Mouse (Mus musculus) thymus, adult 2 months (tissue): ENCODE data around the gene Smndc1. TPM values are rescaled to one million over a fixed set of nuclear protein-coding genes. Genes with fewer than 3 reads are reported as not detected.

Experiments used
- DNase-seq: peaks from one replicate; pipeline ENCODE4 v3.0.0; 2021
- H3K27ac ChIP-seq: fragments of 200-500 bp; 2 replicates; pipeline ENCODE4 v1.5.1; 2012; ENCODE audit warnings: low read length, control low read depth; ENCODE audit not compliant: control insufficient read depth, insufficient read depth
- H3K27me3 ChIP-seq: fragments of 200-500 bp; 2 replicates; pipeline ENCODE4 v1.6.1; 2012; ENCODE audit warnings: mild to moderate bottlenecking, low read length, moderate library complexity, mixed read lengths; ENCODE audit not compliant: control insufficient read depth, insufficient read depth
- H3K36me3 ChIP-seq: fragments of 200-500 bp; 2 replicates; pipeline ENCODE4 v1.6.1; 2012; ENCODE audit warnings: mild to moderate bottlenecking, low read length, moderate library complexity; ENCODE audit not compliant: control insufficient read depth, insufficient read depth
- H3K4me1 ChIP-seq: fragments of 200-500 bp; replicated peaks from 2 replicates; pipeline ENCODE4 v1.6.1; 2012; ENCODE audit warnings: low read length; ENCODE audit not compliant: control insufficient read depth, insufficient read depth
- H3K4me3 ChIP-seq: fragments of 200-500 bp; 2 replicates; pipeline ENCODE4 v1.5.1; 2012; ENCODE audit warnings: mild to moderate bottlenecking, low read length, control low read depth, moderate library complexity; ENCODE audit not compliant: control insufficient read depth, insufficient read depth
- CTCF ChIP-seq: fragments of 200-500 bp; IDR thresholded peaks from 2 replicates; pipeline ENCODE4 v1.5.1; 2012; ENCODE audit warnings: mild to moderate bottlenecking, control low read depth, low read length, moderate library complexity, borderline replicate concordance; ENCODE audit not compliant: control insufficient read depth, poor library complexity, insufficient read depth; ENCODE audit errors: extremely low read depth
- POLR2A ChIP-seq: fragments of 200-500 bp; IDR thresholded peaks from 2 replicates; pipeline ENCODE4 v1.6.1; 2012; ENCODE audit warnings: mild to moderate bottlenecking, low read length, control low read depth, moderate library complexity; ENCODE audit not compliant: control insufficient read depth, poor library complexity, insufficient read depth; ENCODE audit errors: extremely low read depth
- WGBS: fragments of 180-500 bp; shearing (Covaris S2); methylation state at CpG from one replicate; pipeline ENCODE4 v1.1.7; 2018; 5-methylcytosine and 5-hydroxymethylcytosine counted together
- polyA plus RNA-seq: library from polyadenylated mRNA; depleted of rRNA; stranded (reverse); fragments of >200 nt; gene quantifications from 2 replicates; pipeline ENCODE4 v1.2.3, GENCODE M21; 2012

Gene Smndc1
- polyA plus RNA-seq, 1 experiment: 6.8 TPM

DNA sequence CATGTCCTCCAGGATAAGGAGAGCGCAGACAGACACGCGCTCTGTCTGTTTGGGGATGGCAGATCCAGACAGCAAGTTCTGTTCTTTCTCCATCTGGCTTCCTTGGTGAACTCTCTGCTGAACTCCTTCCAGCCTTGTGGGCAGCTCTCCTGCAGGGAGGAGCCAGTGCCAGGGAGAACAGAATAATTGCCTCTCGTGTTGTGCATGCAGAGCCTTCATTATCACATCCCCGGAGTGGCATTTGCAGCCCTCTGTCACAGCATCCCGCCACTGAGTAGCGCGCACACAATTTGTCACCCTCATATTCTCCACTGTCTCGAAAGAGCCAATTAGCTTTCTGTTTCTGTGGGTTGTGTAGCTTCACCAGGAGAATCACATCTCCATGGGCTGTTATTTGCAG is 40.0 kb upstream of the Smndc1 start:
- WGBS: 89% methylated on average over 9 of the region's 9 CpGs

DNA sequence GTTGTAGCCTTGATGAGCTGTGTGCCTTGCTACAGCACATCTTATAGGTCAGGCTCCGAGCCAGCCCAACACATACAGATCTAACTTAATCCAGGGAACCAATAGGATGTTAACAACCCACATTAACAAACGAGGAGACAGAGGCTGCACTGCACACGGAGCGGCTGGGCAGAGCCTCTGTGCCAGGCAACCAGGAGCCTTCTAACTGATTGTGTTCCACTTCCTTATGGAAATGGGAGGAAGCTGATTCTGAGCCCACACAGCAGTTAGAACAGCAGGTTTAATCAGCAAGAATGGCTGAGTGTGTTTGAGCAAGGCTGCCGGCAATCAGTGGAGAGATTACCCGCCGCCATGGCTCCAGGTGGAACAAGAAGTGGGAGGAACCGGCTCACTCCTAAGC is 37.4 kb upstream of the Smndc1 start:
- Histone ChIP-seq H3K36me3 (no peaks in the 10 kb centered on the region), H3K27me3 (no peaks in the 10 kb centered on the region), H3K27ac (no peak overlapping the region), H3K4me3 (no peak overlapping the region), H3K4me1 (peaks cover 35% of the 10 kb centered on the region)
- TF ChIP-seq CTCF: no peak
- TF ChIP-seq POLR2A: no peak
- no peak for DNase-seq
- 93% methylated on average over 8 of the region's 8 CpGs for WGBS

More for the DNA sequence above, 40.0 kb upstream of the Smndc1 start:
- no peak overlapping the region for H3K27ac ChIP-seq
- peaks cover 31% of the 10 kb centered on the region for H3K4me1 ChIP-seq
- TF ChIP-seq POLR2A (no peak), CTCF (no peak)
- DNase-seq: no peak
- no peak overlapping the region for H3K4me3 ChIP-seq
- H3K27me3 ChIP-seq: no peaks in the 10 kb centered on the region
- H3K36me3 ChIP-seq: no peaks in the 10 kb centered on the region

DNA sequence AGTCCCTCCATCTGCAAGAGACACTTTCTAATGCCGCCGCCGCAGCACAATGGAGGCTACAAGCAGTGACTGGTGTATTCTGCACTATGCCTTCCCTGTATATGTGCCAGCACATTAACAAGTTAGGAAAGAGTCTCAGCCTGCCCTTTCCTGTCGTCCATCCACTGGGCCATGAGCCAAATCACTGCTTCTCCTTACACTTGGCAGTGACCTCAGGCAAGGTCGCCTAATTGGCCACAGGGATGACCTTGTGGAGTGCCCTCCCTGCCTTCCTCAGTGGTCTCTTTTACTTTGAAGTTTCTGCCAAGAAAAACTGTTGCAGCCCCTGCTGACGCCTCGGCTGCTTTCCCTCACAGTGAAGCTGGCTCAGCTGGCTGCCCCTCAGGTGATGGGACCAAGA is 37.0 kb upstream of the Smndc1 start:
- DNase-seq: no peak
- Histone ChIP-seq H3K27ac (no peak overlapping the region), H3K4me1 (peaks cover 38% of the 10 kb centered on the region), H3K4me3 (no peak overlapping the region), H3K27me3 (no peaks in the 10 kb centered on the region), H3K36me3 (no peaks in the 10 kb centered on the region)
- 90% methylated on average over 7 of the region's 7 CpGs for WGBS
- TF ChIP-seq POLR2A: no peak
- TF ChIP-seq CTCF: no peak

DNA sequence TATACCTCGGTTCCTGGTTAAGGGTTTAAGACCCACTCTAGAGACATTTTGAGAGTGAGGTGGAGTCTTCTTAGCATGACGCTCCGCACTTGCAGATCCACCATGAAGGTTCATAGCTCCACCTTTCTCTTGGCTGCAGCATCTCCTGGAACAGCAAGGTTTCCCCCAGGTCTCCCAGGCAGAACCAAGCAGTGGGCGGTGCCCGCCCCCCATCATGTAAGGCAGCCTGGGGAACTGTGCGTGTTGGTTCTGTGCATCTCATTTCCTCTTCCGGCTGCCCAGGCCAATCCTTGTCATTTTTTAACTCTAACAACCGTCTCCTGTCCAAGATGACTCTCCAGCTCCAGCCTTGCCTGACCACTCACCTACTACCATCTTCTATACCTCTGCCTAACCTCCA is 35.4 kb upstream of the Smndc1 start:
- 87% methylated on average over 8 of the region's 8 CpGs for WGBS
- Histone ChIP-seq H3K4me3 (no peak overlapping the region), H3K36me3 (no peaks in the 10 kb centered on the region), H3K27ac (peak overlapping the region; percentile 99), H3K4me1 (peaks cover 50% of the 10 kb centered on the region), H3K27me3 (no peaks in the 10 kb centered on the region)
- no peak for DNase-seq
- TF ChIP-seq POLR2A (no peak), CTCF (no peak)

DNA sequence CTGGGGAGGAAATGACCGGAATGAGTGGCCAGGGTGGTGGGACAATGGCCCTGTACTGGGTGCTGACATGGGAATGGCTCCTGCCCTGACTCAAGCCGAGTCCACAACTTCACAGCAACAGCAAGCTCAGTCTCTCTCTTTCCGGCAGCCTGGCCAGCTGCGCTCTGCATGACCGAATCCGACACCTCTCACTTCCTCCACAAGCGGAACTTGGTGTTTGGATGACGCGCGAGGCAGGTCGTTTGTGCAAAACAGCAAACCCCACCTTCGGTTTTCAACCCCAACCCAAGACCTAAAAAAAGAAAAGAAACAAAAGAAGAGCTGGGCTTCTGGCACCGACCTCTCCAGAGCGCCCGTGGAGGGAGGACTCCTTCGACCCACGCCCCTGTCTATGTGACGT is 34.3 kb upstream of the Smndc1 start:
- Histone ChIP-seq H3K4me3 (peak overlapping the region; percentile 46), H3K27ac (peak overlapping the region; percentile 99), H3K4me1 (peaks cover 49% of the 10 kb centered on the region), H3K36me3 (no peaks in the 10 kb centered on the region), H3K27me3 (no peaks in the 10 kb centered on the region)
- 1% methylated on average over 18 of the region's 18 CpGs for WGBS
- TF ChIP-seq POLR2A (peak; percentile 96), CTCF (0 out of 2 replicates have a peak, but pooled peaks have one; percentile 25)
- DNase-seq: peak; percentile 87

DNA sequence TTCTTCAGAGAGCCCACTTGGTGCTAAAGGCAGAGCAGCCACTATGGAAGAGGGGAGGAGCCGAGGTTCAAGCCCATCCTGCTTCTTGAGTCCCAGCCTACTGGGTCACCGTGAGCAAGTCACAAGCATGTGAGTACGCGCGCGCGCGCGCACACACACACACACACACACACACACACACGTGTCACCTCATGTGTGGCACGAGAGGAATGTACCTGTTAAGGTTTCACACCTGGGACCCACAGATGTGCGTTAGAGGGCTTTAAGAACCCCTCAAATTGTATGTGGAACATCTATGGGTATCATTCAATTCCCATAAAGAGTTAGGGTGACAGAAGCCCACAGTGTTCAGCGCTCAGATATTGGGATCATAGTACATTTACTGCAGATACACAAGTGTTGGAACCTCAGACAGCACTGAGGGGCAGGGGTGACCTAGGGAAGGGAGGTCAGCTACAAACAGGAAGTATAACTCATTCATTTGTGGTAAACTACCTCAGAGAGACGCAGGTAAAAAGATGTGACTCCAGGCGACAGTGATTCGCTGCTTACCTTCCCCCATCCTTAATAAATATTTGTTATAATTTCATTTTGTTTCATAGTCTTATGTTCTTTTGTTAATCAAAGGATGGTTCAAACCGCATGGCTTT is 33.6 kb upstream of the Smndc1 start:
- WGBS: 3% methylated on average over 17 of the region's 17 CpGs
- DNase-seq: peak; percentile 56
- peak overlapping the region; percentile 46 for H3K4me3 ChIP-seq
- H3K27me3 ChIP-seq: no peaks in the 10 kb centered on the region
- no peaks in the 10 kb centered on the region for H3K36me3 ChIP-seq
- H3K4me1 ChIP-seq: peaks cover 49% of the 10 kb centered on the region
- H3K27ac ChIP-seq: peak overlapping the region; percentile 99
- no peak for TF ChIP-seq POLR2A
- TF ChIP-seq CTCF: no peak

DNA sequence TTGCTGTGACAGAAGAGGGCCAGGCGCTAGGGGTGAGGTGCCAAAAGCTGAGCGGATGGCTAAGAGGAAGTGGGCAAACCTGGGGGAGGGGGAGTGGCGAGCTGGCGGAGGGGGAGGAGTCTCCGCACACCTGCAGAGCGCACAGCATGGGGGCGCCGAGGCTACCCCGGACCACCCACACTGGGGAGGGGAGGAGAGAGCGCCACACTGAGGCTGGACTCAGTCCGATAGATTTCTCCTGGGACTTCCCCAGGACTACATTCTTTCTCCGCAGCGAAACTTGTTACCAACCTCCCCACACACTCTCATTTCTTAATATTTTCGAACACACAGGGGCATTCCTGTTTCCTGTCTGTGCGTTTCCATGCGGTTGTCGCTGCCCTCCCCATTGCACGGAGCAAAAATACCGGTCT is 33.0 kb upstream of the Smndc1 start:
- Histone ChIP-seq H3K4me3 (peak overlapping the region; percentile 38), H3K27ac (peak overlapping the region; percentile 99), H3K4me1 (peaks cover 49% of the 10 kb centered on the region), H3K27me3 (no peaks in the 10 kb centered on the region), H3K36me3 (no peaks in the 10 kb centered on the region)
- TF ChIP-seq POLR2A (no peak; the same call in 1 of the 2 replicates), CTCF (0 out of 2 replicates have a peak, but pooled peaks have one; percentile 9)
- WGBS: 2% methylated on average over 19 of the region's 19 CpGs
- DNase-seq: peak; percentile 88
